Mouse (Mus musculus) limb, embryonic 14.5 days (tissue): ENCODE measurements around the gene Ctdspl. TPM values are rescaled to one million over a fixed set of nuclear protein-coding genes. Genes with fewer than 3 reads are reported as not detected.

Experiments
- ATAC-seq: fragments of 200-750 bp; cut with Nextera tagmentation; 2 replicates; pipeline ENCODE4 v1.8.0; 2017; ENCODE audit warnings: low read depth, moderate number of reproducible peaks, moderate TSS enrichment; ENCODE audit not compliant: low FRiP score
- DNase-seq: peaks from one replicate; pipeline ENCODE4 v3.0.0-alpha.2; 2015; ENCODE audit warnings: low spot score
- H3K27ac ChIP-seq: fragments of 300-500 bp; sonication (generic); replicated peaks from 2 replicates; pipeline ENCODE4 v1.5.1; 2014; ENCODE audit warnings: low read depth, mild to moderate bottlenecking, low read length, moderate library complexity, mixed read lengths
- H3K27me3 ChIP-seq: fragments of 300-500 bp; sonication (generic); 2 replicates; pipeline ENCODE4 v1.6.1; 2014; ENCODE audit warnings: low read length, mixed read lengths; ENCODE audit not compliant: control insufficient read depth, insufficient read depth
- H3K36me3 ChIP-seq: fragments of 300-500 bp; sonication (generic); 2 replicates; pipeline ENCODE4 v1.6.1; 2014; ENCODE audit warnings: mild to moderate bottlenecking, low read length, moderate library complexity, mixed read lengths; ENCODE audit not compliant: control insufficient read depth, insufficient read depth
- H3K4me1 ChIP-seq: fragments of 300-500 bp; sonication (generic); 2 replicates; pipeline ENCODE4 v1.6.1; 2014; ENCODE audit warnings: antibody characterized with exemption, low read length, mixed read lengths; ENCODE audit not compliant: control insufficient read depth, insufficient read depth
- H3K4me2 ChIP-seq: fragments of 300-500 bp; sonication (generic); replicated peaks from 2 replicates; pipeline ENCODE4 v1.6.1; 2014; ENCODE audit warnings: low read depth, mild to moderate bottlenecking, low read length, moderate library complexity; ENCODE audit not compliant: severe bottlenecking
- H3K4me3 ChIP-seq: fragments of 300-500 bp; sonication (generic); replicated peaks from 2 replicates; pipeline ENCODE4 v1.5.1; 2014; ENCODE audit warnings: low read length
- H3K9ac ChIP-seq: fragments of 300-500 bp; sonication (generic); 2 replicates; pipeline ENCODE4 v1.6.1; 2014; ENCODE audit warnings: mild to moderate bottlenecking, low read depth, low read length, moderate library complexity; ENCODE audit not compliant: severe bottlenecking
- H3K9me3 ChIP-seq: fragments of 300-500 bp; sonication (generic); 2 replicates; pipeline ENCODE4 v1.6.1; 2016; ENCODE audit warnings: low read length; ENCODE audit not compliant: control insufficient read depth
- POLR2A ChIP-seq: fragments of 200-500 bp; IDR thresholded peaks from 2 replicates; pipeline ENCODE4 v1.8.0; 2012; ENCODE audit warnings: inconsistent platforms, mild to moderate bottlenecking, moderate library complexity, borderline replicate concordance; ENCODE audit not compliant: insufficient read depth, insufficient read length; ENCODE audit errors: extremely low read depth
- WGBS: fragments of 180-500 bp; shearing (Covaris S2); extraction: QIAGEN DNeasy Blood & Tissue Kit; methylation state at CpG from one replicate; pipeline ENCODE4 v1.1.7; 2014; 5-methylcytosine and 5-hydroxymethylcytosine counted together
- polyA plus RNA-seq, 2 experiments: library from polyadenylated mRNA; depleted of rRNA in 1 of 2; stranded (reverse) in 1 of 2; unstranded in 1 of 2; fragments of >200 nt; fragmentation: Nextera tagmentation in 1 of 2; extraction: Ambion mirVana in 1 of 2; gene quantifications; 2 replicates each; pipeline versions ENCODE4 v1.2.1 to v1.2.3; 2012 to 2014

Ctdspl gene
- polyA plus RNA-seq, 2 experiments, result 23.8 to 38.0 TPM

- Histone ChIP-seq H3K27ac (no peak overlapping the region; the same call in 1 of the 2 replicates), H3K36me3 (peaks cover 13% of the 10 kb centered on the region; the same call in 1 of the 2 replicates), H3K27me3 (no peaks in the 10 kb centered on the region), H3K9ac (0 out of 2 replicates have a peak overlapping the region, but pooled peaks have one; percentile 9), H3K9me3 (no peaks in the 10 kb centered on the region), H3K4me2 (peak overlapping the region; percentile 53), H3K4me3 (peak overlapping the region; percentile 35), H3K4me1 (peaks cover 20% of the 10 kb centered on the region)
- DNase-seq (peak; percentile 78), ATAC-seq (peak; percentile 85)
- WGBS, result 1% methylated on average over 23 of the region's 24 CpGs
- TF ChIP-seq POLR2A, result no peak
Measured at GRCm38 (mm10) chr9:119088148-119088801, 162.0 kb downstream of the Ctdspl start.

- H3K36me3 ChIP-seq, result 0 out of 2 replicates have a peak, but pooled peaks cover 3% of the 10 kb centered on the region
- DNase-seq (no peak), ATAC-seq (no peak)
- WGBS, result 68% methylated on average over 7 of the region's 7 CpGs
- peaks cover 28% of the 10 kb centered on the region for H3K4me1 ChIP-seq
- H3K9me3 ChIP-seq, result no peaks in the 10 kb centered on the region
- no peak overlapping the region for H3K4me3 ChIP-seq
- 0 out of 2 replicates have a peak overlapping the region, but pooled peaks have one; percentile 43 for H3K27ac ChIP-seq
- no peak for TF ChIP-seq POLR2A
- no peak overlapping the region for H3K9ac ChIP-seq
- no peaks in the 10 kb centered on the region for H3K27me3 ChIP-seq
- H3K4me2 ChIP-seq, result peak overlapping the region; percentile 19
Measured at GRCm38 (mm10) chr9:119089437-119089836, 163.2 kb downstream of the Ctdspl start.

- ATAC-seq, result no peak
- no peak overlapping the region for H3K4me3 ChIP-seq
- no peaks in the 10 kb centered on the region for H3K9me3 ChIP-seq
- TF ChIP-seq POLR2A, result no peak
- no peak overlapping the region for H3K27ac ChIP-seq
- H3K4me2 ChIP-seq, result no peak overlapping the region
- DNase-seq, result no peak
- WGBS, result 92% methylated on average over 5 of the region's 5 CpGs
- H3K4me1 ChIP-seq, result peaks cover 33% of the 10 kb centered on the region
- no peaks in the 10 kb centered on the region for H3K36me3 ChIP-seq
- no peaks in the 10 kb centered on the region for H3K27me3 ChIP-seq
- H3K9ac ChIP-seq, result no peak overlapping the region
Measured at GRCm38 (mm10) chr9:119090462-119090861, 164.2 kb downstream of the Ctdspl start.

- peaks cover 38% of the 10 kb centered on the region for H3K4me1 ChIP-seq
- TF ChIP-seq POLR2A, result no peak
Measured at GRCm38 (mm10) chr9:119091581-119092310, 165.5 kb downstream of the Ctdspl start.

More at GRCm38 (mm10) chr9:119091581-119092310, 165.5 kb downstream of the Ctdspl start:
- peak overlapping the region; percentile 67 for H3K4me2 ChIP-seq
- no peaks in the 10 kb centered on the region for H3K27me3 ChIP-seq
- H3K36me3 ChIP-seq, result no peaks in the 10 kb centered on the region
- ATAC-seq (no peak), DNase-seq (no peak)
- H3K9me3 ChIP-seq, result no peaks in the 10 kb centered on the region
- 78% methylated on average over 11 of the region's 12 CpGs for WGBS
- H3K9ac ChIP-seq, result peak overlapping the region; percentile 55; the same call in 1 of the 2 replicates
- H3K27ac ChIP-seq, result no peak overlapping the region
- peak overlapping the region; percentile 45 for H3K4me3 ChIP-seq
